Mouse (Mus musculus) bone marrow macrophage, adult 2 months (primary cell): Measurements from ENCODE around the gene Card11. TPM values are rescaled to one million over a fixed set of nuclear protein-coding genes. Genes with fewer than 3 reads are reported as not detected.

Experiments
- H3K27ac ChIP-seq: 2 replicates; pipeline ENCODE4 v1.5.1; 2012; ENCODE audit warnings: low read depth, low read length; ENCODE audit not compliant: insufficient read depth
- H3K4me1 ChIP-seq: 2 replicates; pipeline ENCODE4 v1.6.1; 2012; ENCODE audit warnings: low read length; ENCODE audit not compliant: control insufficient read depth, insufficient read depth
- H3K4me3 ChIP-seq: 2 replicates; pipeline ENCODE4 v1.5.1; 2012; ENCODE audit warnings: mild to moderate bottlenecking, low read length, moderate library complexity; ENCODE audit not compliant: insufficient read depth
- CTCF ChIP-seq: IDR thresholded peaks from 2 replicates; pipeline ENCODE4 v1.5.1; 2012; ENCODE audit warnings: low read depth, mild to moderate bottlenecking, low read length, moderate library complexity
- POLR2A ChIP-seq: IDR thresholded peaks from 2 replicates; pipeline ENCODE4 v1.6.1; 2012; ENCODE audit warnings: mild to moderate bottlenecking, low read depth, low read length, borderline replicate concordance
- polyA plus RNA-seq: library from polyadenylated mRNA; stranded (reverse); fragments of >200 nt; gene quantifications from 2 replicates; pipeline ENCODE4 v1.2.4, GENCODE M21; 2012; ENCODE audit not compliant: missing spikeins, insufficient read depth, insufficient read length

The Card11 gene
- polyA plus RNA-seq, 1 experiment, result 5.7 TPM

DNA sequence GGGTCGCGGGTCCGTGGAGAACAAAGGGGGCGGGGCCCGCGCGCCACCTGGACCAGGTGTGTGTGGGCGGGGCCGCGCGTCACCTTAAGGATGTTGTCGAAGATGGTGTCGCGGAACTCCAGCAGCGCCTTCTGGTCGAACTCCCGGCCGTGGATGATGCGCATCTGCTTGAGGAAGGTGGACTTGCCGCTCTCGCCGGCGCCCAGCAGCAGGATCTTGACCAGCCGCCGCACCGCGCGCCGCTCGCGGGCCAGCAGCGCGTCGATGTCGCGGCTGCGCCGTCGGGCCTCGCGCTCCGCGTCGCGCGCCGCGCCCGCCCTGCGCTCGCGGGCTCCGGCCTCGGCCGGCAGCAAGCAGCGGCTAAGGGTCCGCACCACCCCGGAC is 170.5 kb downstream of the Card11 start:
- Histone ChIP-seq H3K4me3 (peak overlapping the region; percentile 96), H3K4me1 (peaks cover 27% of the 10 kb centered on the region), H3K27ac (peak overlapping the region; percentile 53)
- no peak for TF ChIP-seq POLR2A
- no peak for TF ChIP-seq CTCF

- H3K27ac ChIP-seq, result peak overlapping the region; percentile 53
- H3K4me1 ChIP-seq, result peaks cover 30% of the 10 kb centered on the region
These were observed 171.1 kb downstream of the Card11 start for GRCm38 (mm10) chr5:140829081-140829910.

DNA sequence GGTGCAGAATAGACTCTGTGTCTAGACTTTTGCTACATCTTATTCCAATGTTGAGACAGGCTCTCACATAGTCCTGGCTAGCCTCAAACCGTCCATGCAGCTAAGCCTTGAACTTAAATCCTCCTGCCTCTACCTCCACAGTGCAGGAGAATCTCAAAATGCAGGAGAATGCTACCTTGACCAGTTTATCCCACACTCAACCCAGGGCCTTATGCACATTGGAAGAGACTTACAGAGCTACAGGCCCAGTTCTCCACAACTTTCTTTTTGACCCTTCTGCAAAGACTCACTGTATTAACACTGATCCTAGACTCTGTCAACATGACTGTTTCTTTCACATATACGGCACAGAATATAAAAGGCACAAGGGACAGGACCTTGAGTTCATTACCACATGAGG is 172.0 kb downstream of the Card11 start:
- no peak for TF ChIP-seq CTCF
- TF ChIP-seq POLR2A, result no peak
- Histone ChIP-seq H3K27ac (peak overlapping the region; percentile 48), H3K4me1 (peaks cover 38% of the 10 kb centered on the region), H3K4me3 (peak overlapping the region; percentile 96)

More at GRCm38 (mm10) chr5:140829081-140829910, 171.1 kb downstream of the Card11 start:
- H3K4me3 ChIP-seq, result peak overlapping the region; percentile 96
- TF ChIP-seq POLR2A, result no peak
- TF ChIP-seq CTCF, result no peak

GRCm38 (mm10) chr5:140827896-140828295 is 172.5 kb downstream of the Card11 start:
- TF ChIP-seq CTCF (no peak), POLR2A (no peak)
- Histone ChIP-seq H3K4me3 (no peak overlapping the region), H3K4me1 (peaks cover 41% of the 10 kb centered on the region), H3K27ac (peak overlapping the region; percentile 48)

- H3K27ac ChIP-seq, result peak overlapping the region; percentile 48
- H3K4me3 ChIP-seq, result peak overlapping the region; percentile 3; the same call in 1 of the 2 replicates
- TF ChIP-seq POLR2A (no peak), CTCF (no peak)
- peaks cover 46% of the 10 kb centered on the region for H3K4me1 ChIP-seq
These were observed 173.0 kb downstream of the Card11 start for GRCm38 (mm10) chr5:140827413-140827812.

DNA sequence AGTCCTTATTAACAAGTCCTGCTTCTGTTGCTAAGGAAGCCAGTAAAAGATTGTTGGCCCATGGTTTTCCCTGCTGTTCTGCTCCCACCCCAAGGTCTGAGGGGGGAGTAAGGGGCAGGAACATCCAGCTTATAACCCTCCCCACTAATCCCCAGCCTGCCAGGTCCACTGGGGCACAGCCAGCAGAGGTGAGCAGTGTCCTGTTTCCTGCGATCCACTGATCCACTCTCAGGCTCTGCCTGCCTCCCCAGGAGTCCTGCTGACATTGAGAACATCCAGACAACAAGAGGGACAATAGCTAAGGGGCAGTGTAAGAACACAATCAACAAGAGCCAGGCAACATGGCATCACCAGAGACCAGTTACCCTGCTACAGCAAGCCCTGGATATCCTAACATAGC is 173.6 kb downstream of the Card11 start:
- Histone ChIP-seq H3K27ac (0 out of 2 replicates have a peak overlapping the region, but pooled peaks have one; percentile 30), H3K4me3 (no peak overlapping the region), H3K4me1 (peaks cover 52% of the 10 kb centered on the region)
- TF ChIP-seq CTCF (no peak), POLR2A (no peak)

DNA sequence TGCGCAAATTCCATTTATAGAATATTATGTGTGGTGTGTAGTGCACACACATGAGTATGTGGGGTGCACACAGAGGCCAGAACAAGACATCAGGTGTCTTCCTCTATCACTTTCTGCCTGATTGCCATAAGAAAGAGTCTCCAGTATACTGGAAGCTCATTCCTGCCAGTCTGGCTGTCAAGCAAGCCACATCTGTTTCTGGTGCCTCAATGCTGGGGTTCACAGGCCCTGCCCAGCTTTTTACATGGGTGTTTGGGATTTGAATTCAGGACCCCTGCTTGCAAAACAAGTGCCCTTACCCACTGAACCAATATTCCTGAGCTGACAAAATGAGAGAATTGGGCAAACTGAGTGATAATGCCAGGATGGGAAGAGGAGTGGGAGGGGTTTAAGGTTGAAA is 174.3 kb downstream of the Card11 start:
- Histone ChIP-seq H3K4me3 (no peak overlapping the region), H3K27ac (no peak overlapping the region), H3K4me1 (peaks cover 58% of the 10 kb centered on the region)
- no peak for TF ChIP-seq CTCF
- no peak for TF ChIP-seq POLR2A

- TF ChIP-seq CTCF (no peak), POLR2A (no peak)
- Histone ChIP-seq H3K4me3 (no peak overlapping the region), H3K4me1 (peaks cover 76% of the 10 kb centered on the region), H3K27ac (no peak overlapping the region)
These were observed 176.3 kb downstream of the Card11 start for GRCm38 (mm10) chr5:140824126-140824525.

DNA sequence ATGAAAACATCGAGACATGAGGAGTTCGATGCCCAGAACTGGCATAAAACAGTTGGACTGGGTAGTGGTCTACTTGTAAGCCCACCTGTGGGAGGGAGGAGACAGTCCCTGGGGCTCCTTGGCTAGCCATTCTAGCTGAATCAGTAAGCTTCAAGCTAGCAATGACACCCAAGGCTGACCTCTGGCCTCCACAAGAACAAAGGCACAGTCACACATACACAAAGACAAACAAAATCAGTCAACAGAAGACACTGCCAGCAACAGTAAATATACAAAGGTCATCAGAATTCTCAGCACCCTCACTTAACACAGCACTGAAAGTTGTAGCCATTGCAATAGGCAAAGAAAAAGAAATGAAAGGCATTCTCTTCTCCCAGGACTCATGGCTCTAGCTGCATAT is 177.0 kb downstream of the Card11 start:
- no peak for TF ChIP-seq CTCF
- no peak for TF ChIP-seq POLR2A
- no peak overlapping the region for H3K4me3 ChIP-seq
- no peak overlapping the region for H3K27ac ChIP-seq
- H3K4me1 ChIP-seq, result peaks cover 80% of the 10 kb centered on the region

Other genes with a start within 250 kb of the Card11 start
- gene Gna12, start 170.2 kb downstream of the Card11 start, polyA plus RNA-seq, result 147 and 173 TPM in 2 replicates
- gene Sdk1, start 240.9 kb upstream of the Card11 start, polyA plus RNA-seq, result 0.11 and 0.55 TPM in 2 replicates